Mouse (Mus musculus): ENCODE measurements at regions not wholly inside any gene's neighbourhood (a gene's known extent, or its start where the extent isn't known, plus 50 kb on each side); places are given as distances from the start of the nearest gene placed in this dataset.

GRCm38 (mm10) chr10:43651915-43652314 is 73.8 kb downstream of the Cd24a start:
- no peak for TF ChIP-seq POLR2A (IDR thresholded peaks at IDR 0.05; ENCODE audit: insufficient read depth, low read depth, low read length)
- TF ChIP-seq CTCF (IDR thresholded peaks at IDR 0.05; ENCODE audit: insufficient read depth, low read depth, low read length) = no peak
